Mouse (Mus musculus): ENCODE measurements around the gene Ugcg.
"Not testable (repeated sequence)": the region's sequence is repeated elsewhere in the genome, so short reads cannot be mapped to it uniquely, and the experiment has no call there.

The Ugcg gene

DNA sequence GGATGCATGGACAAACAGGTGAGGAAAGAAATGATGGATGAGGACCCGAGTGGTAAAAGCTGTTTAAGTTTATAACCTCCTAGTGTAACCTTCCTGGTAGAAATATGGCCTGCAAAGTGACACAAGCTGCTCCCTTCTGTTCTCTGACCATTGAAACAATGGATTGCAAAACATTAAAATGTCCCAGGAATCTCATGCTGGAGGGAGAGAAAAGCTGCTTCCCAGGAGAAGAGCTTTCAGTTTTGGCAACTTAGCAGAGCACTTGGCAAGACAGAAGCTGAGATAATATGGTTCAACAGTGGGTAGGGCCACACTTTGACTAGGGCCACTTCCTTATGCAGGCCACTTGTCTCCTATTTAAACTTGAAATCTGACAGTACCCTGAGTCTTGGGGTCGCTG lies 69.7 kb downstream of the Ugcg start:
- DNase-seq (ENCODE audit: low spot score): no peak

GRCm38 (mm10) chr4:59259806-59260205 lies 70.7 kb downstream of the Ugcg start:
- DNase-seq (ENCODE audit: low spot score): no peak

DNA sequence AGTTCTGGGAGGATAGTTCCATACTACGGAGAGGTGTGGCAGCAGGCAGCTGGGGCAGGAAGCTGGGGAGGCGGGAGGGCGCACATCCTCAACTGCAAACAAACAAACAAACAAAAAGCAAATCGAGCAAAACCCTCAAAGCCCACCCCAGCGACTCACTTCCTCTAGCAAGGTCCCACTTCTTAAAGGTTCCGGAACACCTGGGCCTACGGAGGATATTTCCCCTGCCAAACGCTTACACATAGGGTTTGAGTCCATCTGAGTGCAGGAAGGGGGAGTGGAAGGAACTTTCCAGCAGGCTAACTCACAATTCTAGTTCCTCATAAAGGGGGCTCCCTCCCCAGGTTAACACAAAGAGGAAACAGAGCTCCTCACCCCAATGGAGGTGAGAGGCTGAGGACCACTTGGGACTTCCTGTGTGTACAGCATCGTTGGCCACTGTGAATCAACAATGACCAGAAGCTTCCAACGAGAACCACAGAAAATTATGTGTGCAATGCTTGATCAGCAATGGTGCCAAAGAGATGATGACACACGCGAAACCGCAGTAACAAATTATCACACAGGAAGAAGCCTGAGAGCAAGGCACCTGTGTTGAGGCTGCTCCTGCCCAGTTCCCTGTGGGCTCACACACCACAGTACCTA lies 71.9 kb downstream of the Ugcg start:
- DNase-seq (ENCODE audit: low spot score): no peak

GRCm38 (mm10) chr4:59261582-59261981 lies 72.5 kb downstream of the Ugcg start:
- not testable (repeated sequence) for DNase-seq (ENCODE audit: low spot score)

- DNase-seq (ENCODE audit: low spot score): no peak
Observed at GRCm38 (mm10) chr4:59262156-59262555, 73.1 kb downstream of the Ugcg start.

- DNase-seq (ENCODE audit: low spot score): no peak
Observed at GRCm38 (mm10) chr4:59263418-59263817, 74.4 kb downstream of the Ugcg start.

DNA sequence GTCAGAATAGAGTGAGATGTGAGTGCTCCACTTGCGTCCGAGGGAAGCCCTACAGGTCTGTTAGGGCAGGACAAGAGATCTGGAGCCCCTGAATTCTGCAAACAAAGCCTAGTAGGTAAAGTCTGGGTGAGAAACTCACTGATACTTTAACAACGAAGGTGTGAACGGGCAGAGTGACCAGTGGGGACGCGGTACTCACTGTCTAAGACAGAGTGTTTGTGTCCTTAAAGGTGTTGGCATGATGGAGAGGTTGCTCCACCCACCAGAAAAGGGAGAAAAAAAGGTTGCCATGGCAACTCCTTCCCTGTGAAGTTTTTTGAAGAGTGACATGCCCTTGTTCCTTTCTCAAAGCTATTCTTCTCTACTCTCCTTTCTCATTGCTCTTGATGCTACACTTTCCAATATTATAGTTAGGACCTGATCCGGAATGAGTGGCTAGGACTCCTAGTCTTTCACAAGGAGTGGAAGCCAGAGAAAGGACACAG lies 75.6 kb downstream of the Ugcg start:
- DNase-seq (ENCODE audit: low spot score): no peak

- DNase-seq (ENCODE audit: low spot score): no peak
Observed at GRCm38 (mm10) chr4:59265182-59265581, 76.1 kb downstream of the Ugcg start.

DNA sequence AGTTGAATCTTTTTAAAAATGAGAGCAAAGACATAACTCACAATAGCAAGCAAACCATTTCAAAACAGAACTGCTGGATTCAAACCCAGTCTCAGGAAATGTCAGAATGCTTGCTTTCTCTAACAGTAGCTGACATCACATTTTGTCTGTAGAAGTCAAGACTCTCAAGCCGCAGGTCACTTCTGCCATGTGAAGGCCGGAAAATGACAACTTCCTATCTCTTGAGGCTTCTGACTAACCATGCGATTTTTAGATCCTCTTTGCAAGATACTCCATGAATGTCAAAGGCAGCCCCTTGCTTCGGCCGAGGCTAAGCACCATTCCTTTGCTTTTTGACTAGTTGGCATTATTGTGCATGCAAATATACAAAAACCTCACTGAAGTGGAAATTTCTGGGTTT lies 76.6 kb downstream of the Ugcg start:
- DNase-seq (ENCODE audit: low spot score): no peak
